Mouse (Mus musculus) liver, postnatal 0 days (tissue): ENCODE results near the gene Tns4. TPM values are rescaled to one million over a fixed set of nuclear protein-coding genes. Genes with fewer than 3 reads are reported as not detected.

ENCODE experiments used
- ATAC-seq: fragments of 200-750 bp; cut with Nextera tagmentation; 2 replicates; pipeline ENCODE4 v1.8.0; 2017; ENCODE audit warnings: mild to moderate bottlenecking, moderate library complexity
- DNase-seq: peaks from one replicate; pipeline ENCODE4 v3.0.0-alpha.2; 2016
- H3K27ac ChIP-seq: fragments of 300-500 bp; sonication (generic); 2 replicates; pipeline ENCODE4 v1.5.1; 2014; ENCODE audit warnings: antibody characterized with exemption, moderate library complexity, mild to moderate bottlenecking, low read depth
- H3K27me3 ChIP-seq: fragments of 300-500 bp; sonication (generic); 2 replicates; pipeline ENCODE4 v1.6.1; 2014; ENCODE audit warnings: low read length, control low read depth, mixed read lengths; ENCODE audit not compliant: insufficient read depth
- H3K36me3 ChIP-seq: fragments of 300-500 bp; sonication (generic); replicated peaks from 2 replicates; pipeline ENCODE4 v1.6.1; 2014; ENCODE audit warnings: mild to moderate bottlenecking, control low read depth, low read length, moderate library complexity, mixed read lengths; ENCODE audit not compliant: insufficient read depth
- H3K4me1 ChIP-seq: fragments of 300-500 bp; sonication (generic); 2 replicates; pipeline ENCODE4 v1.6.1; 2014; ENCODE audit warnings: antibody characterized with exemption, mild to moderate bottlenecking, control low read depth; ENCODE audit not compliant: insufficient read depth
- H3K4me2 ChIP-seq: fragments of 300-500 bp; sonication (generic); 2 replicates; pipeline ENCODE4 v1.6.1; 2014; ENCODE audit warnings: low read depth, mild to moderate bottlenecking, low read length, moderate library complexity, mixed read lengths
- H3K4me3 ChIP-seq: fragments of 300-500 bp; sonication (generic); 2 replicates; pipeline ENCODE4 v1.5.1; 2014; ENCODE audit warnings: low read depth, low read length
- H3K9ac ChIP-seq: fragments of 300-500 bp; sonication (generic); replicated peaks from 2 replicates; pipeline ENCODE4 v1.6.1; 2014; ENCODE audit warnings: mild to moderate bottlenecking, moderate library complexity
- H3K9me3 ChIP-seq: fragments of 300-500 bp; sonication (generic); 2 replicates; pipeline ENCODE4 v1.6.1; 2016; ENCODE audit warnings: mild to moderate bottlenecking, control low read depth, low read length, mixed read lengths
- CTCF ChIP-seq: sonication (generic); IDR thresholded peaks from 2 replicates; pipeline ENCODE4 v1.5.1; 2016; ENCODE audit warnings: antibody characterized with exemption, low read depth
- EP300 ChIP-seq: IDR thresholded peaks from 2 replicates; pipeline ENCODE4 v1.6.1; 2016; ENCODE audit warnings: antibody characterized with exemption, low read depth, mild to moderate bottlenecking
- WGBS: fragments of 180-500 bp; shearing (Covaris S2); extraction: QIAGEN DNeasy Blood & Tissue Kit; methylation state at CpG from one replicate; pipeline ENCODE4 v1.1.7; 2014; ENCODE audit not compliant: insufficient replicate concordance; 5-methylcytosine and 5-hydroxymethylcytosine counted together
- polyA plus RNA-seq: library from polyadenylated mRNA; unstranded; fragments of >200 nt; fragmentation: Nextera tagmentation; extraction: Ambion mirVana; gene quantifications from 2 replicates; pipeline ENCODE4 v1.2.1, GENCODE M21; 2015

The Tns4 gene
- polyA plus RNA-seq, 1 experiment from 2014 or later, result 0.31 TPM

DNA sequence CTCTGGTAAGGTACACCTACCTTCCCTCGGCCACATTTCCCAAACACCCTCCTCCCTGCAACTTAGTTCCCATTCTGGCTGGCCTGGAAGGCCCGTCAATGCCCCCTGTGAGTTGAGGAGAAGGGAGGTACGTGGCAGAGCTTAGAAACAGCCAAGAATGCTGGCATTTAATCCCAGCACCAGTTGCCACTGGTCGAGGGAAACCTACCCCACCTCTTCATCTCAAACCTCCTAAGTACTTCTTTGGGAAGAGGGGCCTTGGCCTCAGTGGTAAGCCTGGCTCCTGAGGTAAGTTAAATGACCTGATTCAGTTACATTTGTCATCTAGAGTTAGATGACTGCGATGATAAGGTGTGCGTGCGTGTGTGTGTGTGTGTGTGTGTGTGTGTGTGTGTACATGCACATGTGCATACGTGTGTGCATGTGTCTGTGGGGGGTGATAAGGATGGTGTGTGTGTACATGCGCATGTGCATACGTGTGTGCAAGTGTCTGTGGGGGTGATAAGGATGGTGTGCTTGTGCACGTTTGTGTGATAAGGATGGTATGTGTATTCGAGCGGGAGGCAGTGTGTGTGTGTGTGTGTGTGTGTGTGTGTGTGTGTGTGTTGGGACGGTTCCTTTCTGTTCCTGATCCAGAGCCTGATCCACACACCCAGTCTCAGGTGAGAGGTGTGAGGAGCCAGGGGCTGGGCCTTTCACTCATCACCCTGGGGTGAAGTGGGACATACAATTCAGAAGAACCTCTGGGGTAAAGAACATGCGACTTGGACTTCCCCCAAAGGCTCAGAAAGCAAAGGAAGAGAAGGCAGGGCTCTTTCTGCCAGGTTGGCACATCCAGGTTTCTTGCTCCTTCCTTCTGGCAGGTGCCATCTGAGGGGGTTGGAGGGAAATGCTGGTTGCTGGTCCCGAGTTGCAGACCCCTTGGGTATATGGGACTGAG, 47.0 kb downstream of the Tns4 start:
- no peak for ATAC-seq

DNA sequence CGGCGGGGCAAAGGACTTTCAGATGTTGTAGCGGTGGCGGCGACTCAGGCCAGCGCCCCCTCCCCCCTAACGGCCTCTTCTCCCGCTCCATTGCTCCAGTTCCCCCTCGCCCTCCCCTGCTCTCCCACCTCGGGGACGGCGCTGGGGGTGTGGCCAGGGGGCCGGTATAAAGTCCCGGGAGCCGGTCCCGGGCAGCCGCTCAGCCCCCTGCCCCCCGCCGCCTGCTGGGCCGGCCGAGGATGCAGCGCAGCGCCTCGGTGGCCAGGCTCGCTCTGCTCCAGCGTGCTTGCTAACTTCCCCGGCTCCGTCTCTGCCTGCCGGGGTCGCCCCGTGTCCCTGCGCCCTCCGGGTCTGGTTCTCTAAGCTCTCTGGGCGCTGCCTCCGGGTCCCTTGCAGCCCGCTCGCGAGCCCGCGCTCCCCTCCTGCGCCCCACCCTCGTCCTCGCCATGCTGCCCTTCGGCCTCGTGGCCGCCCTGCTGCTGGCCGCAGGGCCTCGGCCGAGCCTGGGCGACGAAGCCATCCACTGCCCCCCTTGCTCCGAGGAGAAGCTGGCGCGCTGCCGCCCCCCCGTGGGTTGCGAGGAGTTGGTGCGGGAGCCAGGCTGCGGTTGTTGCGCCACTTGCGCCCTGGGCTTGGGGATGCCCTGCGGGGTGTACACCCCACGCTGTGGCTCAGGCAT, 47.9 kb downstream of the Tns4 start, which contains the start of gene Igfbp4:
Igfbp4 (plus strand) TSS at position 194 of the 679 bp plus-strand sequence.
- WGBS, result 2% methylated on average over 62 of the region's 63 CpGs
- H3K9ac ChIP-seq, result peak within 1 kb of the TSS; percentile 86
- H3K4me2 ChIP-seq, result peak within 1 kb of the TSS; percentile 89
- peak within 1 kb of the TSS; percentile 87 for H3K27ac ChIP-seq
- DNase-seq (peak; percentile 81), ATAC-seq (peak; percentile 39)
- H3K4me1 ChIP-seq, result peaks cover 19% of the 10 kb centered on the region
- TF ChIP-seq EP300 (no peak), CTCF (no peak)
- no peaks in the 10 kb centered on the region for H3K9me3 ChIP-seq
- H3K4me3 ChIP-seq, result peak within 1 kb of the TSS; percentile 75
- H3K36me3 ChIP-seq, result 0 out of 2 replicates have a peak, but pooled peaks cover 2% of the 10 kb centered on the region
- H3K27me3 ChIP-seq, result peaks cover 9% of the 10 kb centered on the region

More for the DNA sequence above, 47.0 kb downstream of the Tns4 start:
- peaks cover 9% of the 10 kb centered on the region for H3K27me3 ChIP-seq
- H3K4me2 ChIP-seq, result peak overlapping the region; percentile 89
- peak overlapping the region; percentile 86 for H3K9ac ChIP-seq
- H3K4me1 ChIP-seq, result peaks cover 24% of the 10 kb centered on the region
- 7% methylated on average over 16 of the region's 16 CpGs for WGBS
- peaks cover 2% of the 10 kb centered on the region; the same call in 1 of the 2 replicates for H3K36me3 ChIP-seq
- TF ChIP-seq CTCF (no peak), EP300 (no peak)
- no peak for DNase-seq
- peak overlapping the region; percentile 75 for H3K4me3 ChIP-seq
- peak overlapping the region; percentile 87 for H3K27ac ChIP-seq
- no peaks in the 10 kb centered on the region for H3K9me3 ChIP-seq

DNA sequence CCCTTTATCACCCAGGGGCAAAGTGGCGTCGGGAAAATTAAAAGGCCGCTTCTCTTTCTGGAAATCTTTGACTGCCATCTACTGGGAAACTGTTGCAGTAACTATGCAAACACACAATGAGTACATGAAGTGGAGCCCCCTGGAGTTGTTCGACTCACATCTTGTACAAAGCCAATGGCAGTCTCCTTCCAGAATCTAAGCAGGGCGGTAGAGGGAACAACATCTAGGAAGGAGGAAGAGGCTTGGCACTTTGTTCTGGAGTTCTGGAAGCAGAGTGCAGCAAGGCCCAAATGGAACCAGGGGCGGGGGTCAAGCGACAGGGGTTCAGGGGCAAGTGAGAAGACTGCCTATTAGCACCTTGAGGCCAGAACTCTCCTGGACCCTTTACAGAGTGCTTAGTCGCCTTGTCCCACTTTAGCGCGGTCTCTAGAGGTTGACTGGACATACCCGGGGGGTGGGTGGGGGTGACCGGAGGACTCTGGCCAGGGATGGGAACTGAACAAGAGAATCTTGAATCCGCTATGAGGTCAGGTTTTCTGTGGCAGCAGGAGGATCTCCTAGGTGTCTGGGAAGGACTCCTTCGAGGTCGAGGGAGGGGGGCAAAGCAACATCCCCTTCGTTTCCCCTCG, 48.6 kb downstream of the Tns4 start:
- Histone ChIP-seq H3K9ac (peak overlapping the region; percentile 86), H3K4me1 (peaks cover 14% of the 10 kb centered on the region), H3K27me3 (peaks cover 9% of the 10 kb centered on the region), H3K27ac (peak overlapping the region; percentile 87), H3K4me2 (peak overlapping the region; percentile 89), H3K36me3 (0 out of 2 replicates have a peak, but pooled peaks cover 2% of the 10 kb centered on the region), H3K9me3 (no peaks in the 10 kb centered on the region), H3K4me3 (peak overlapping the region; percentile 75)
- ATAC-seq (peak; percentile 18; the same call in 1 of the 2 replicates), DNase-seq (peak; percentile 45)
- WGBS, result 3% methylated on average over 13 of the region's 17 CpGs
- TF ChIP-seq CTCF (peak; percentile 69), EP300 (no peak)

DNA sequence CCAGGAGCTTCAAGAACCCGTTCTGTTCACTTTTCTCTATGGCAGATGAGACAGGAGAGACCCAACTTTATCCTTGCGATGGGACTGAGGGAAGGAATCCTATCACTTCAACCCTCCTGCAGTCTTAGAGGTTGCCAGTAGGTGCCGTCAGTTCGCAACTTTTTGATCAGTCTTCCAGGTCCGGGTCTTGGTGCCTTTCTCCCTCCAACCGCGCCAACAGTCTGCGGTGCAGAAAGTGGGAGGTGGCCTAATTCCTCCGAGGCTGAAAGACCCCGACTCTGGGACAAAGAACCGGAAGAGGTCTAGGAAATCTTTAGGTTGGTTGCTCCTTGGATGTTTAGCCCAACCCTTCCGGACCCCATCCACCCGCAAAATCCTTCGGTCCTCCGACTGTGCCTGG, 49.3 kb downstream of the Tns4 start:
- H3K27ac ChIP-seq, result peak overlapping the region; percentile 39; the same call in 1 of the 2 replicates
- DNase-seq, result peak; percentile 81
- H3K9ac ChIP-seq, result peak overlapping the region; percentile 86
- peaks cover 9% of the 10 kb centered on the region for H3K27me3 ChIP-seq
- WGBS, result 2% methylated on average over 15 of the region's 15 CpGs
- peak overlapping the region; percentile 75 for H3K4me3 ChIP-seq
- no peaks in the 10 kb centered on the region for H3K36me3 ChIP-seq
- TF ChIP-seq CTCF (peak; percentile 88), EP300 (no peak)
- H3K4me2 ChIP-seq, result peak overlapping the region; percentile 89
- peaks cover 14% of the 10 kb centered on the region for H3K4me1 ChIP-seq
- no peaks in the 10 kb centered on the region for H3K9me3 ChIP-seq
- ATAC-seq, result peak; percentile 29; the same call in 1 of the 2 replicates

DNA sequence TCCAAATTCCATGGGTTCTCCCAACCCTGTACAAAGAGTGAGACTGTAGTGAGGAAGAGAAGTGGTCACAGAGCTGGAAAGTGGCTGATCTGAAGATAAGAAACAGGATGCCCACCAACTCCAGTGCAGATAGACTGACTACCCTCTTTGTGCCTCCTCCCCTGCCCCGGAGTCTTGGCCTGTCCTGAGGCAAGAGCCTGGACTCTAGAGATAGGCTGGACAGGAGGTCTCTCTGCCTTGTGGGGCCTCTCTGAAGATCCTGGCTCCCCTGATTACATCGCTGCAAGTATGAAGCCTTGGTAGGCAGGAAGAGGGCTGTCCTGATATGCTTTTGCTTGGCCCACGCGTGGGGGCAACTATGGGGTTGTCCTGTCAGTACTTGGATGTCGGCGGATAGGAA, 52.9 kb downstream of the Tns4 start:
- WGBS, result 36% methylated on average over 6 of the region's 6 CpGs
- no peak for DNase-seq
- no peak overlapping the region for H3K4me3 ChIP-seq
- H3K9me3 ChIP-seq, result no peaks in the 10 kb centered on the region
- H3K27me3 ChIP-seq, result peaks cover 4% of the 10 kb centered on the region
- peaks cover 3% of the 10 kb centered on the region for H3K4me1 ChIP-seq
- no peak for TF ChIP-seq EP300
- TF ChIP-seq CTCF, result no peak
- H3K4me2 ChIP-seq, result no peak overlapping the region
- H3K36me3 ChIP-seq, result no peaks in the 10 kb centered on the region
- ATAC-seq, result no peak
- H3K9ac ChIP-seq, result no peak overlapping the region
- H3K27ac ChIP-seq, result no peak overlapping the region

DNA sequence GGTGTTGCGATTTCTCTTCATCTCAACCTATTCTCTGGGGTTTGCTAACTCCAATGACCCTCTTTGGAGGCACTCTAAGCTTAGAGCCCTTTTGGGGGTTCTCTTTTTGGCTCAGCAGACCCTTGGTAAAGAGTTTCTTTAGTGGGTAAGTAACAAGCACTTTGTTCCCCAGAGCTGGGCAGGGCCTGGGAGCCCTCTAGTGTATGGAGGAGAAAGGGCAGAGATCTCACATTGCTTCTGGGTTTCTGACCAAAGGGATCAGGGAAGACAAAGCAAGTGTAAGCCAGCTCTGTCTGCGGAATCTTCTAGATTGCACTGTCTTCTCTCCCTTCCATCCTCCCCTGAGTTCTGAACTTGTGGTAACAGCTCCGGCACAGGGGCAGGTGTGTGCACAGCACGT, 53.8 kb downstream of the Tns4 start:
- Histone ChIP-seq H3K4me2 (no peak overlapping the region), H3K4me3 (no peak overlapping the region), H3K4me1 (peaks cover under 1% of the 10 kb centered on the region; the same call in 1 of the 2 replicates), H3K9me3 (no peaks in the 10 kb centered on the region), H3K27ac (no peak overlapping the region), H3K9ac (no peak overlapping the region), H3K36me3 (no peaks in the 10 kb centered on the region), H3K27me3 (no peaks in the 10 kb centered on the region)
- DNase-seq, result no peak
- no peak for TF ChIP-seq EP300
- peak; percentile 51 for TF ChIP-seq CTCF
- WGBS, result 68% methylated on average over 4 of the region's 4 CpGs
- ATAC-seq, result no peak
